37 mouse cellular contexts compared by ENCODE assay signal in the genomic region with DNA sequence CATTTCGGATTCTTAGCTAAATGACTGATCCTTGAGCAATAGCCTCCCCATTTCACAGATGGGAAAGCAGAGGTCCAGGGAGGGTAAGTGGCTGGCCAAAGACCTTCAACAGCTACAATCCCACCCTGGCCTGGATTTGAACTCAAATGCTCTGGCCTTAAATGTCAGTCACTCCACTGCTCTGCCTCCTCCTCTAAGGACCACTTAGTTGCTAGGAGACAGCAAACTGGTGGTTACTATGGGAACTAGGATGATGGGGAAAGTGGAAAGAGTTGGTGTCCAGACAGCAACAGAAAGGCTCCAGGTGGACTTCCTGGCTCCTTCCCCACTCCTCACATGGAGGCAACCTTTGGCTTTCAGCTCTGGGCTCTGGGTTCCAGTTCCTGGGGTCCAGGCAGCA. TPM values are rescaled to one million over a fixed set of nuclear protein-coding genes. Genes with fewer than 3 reads are reported as not detected.
DNase-seq lines count a peak whose midpoint lies in the region; ATAC-seq lines count a peak whose summit lies in the region.
"Had no signal": no experiment of that assay in that cellular context is flagged by ENCODE, and none has a peak within 500 bp of the region (broad histone marks: within the 10 kb centered on the region; RNA-seq: fewer than 3 reads in every experiment).

No protein-coding gene starts in this region.

- peak overlapping the region; percentile 63; the same call in 1 of the 2 replicates for H3K27ac ChIP-seq in hindbrain, embryonic 11.5 days (ENCODE audit: low read depth, low read length)
- H3K27ac ChIP-seq in hindbrain, embryonic 16.5 days (ENCODE audit: low read depth, low read length) = no peak overlapping the region
- H3K27ac ChIP-seq in neural tube, embryonic 13.5 days (replicated peaks) = 0 out of 2 replicates have a peak overlapping the region, but pooled peaks have one; percentile 84
- H3K27ac ChIP-seq in neural tube, embryonic 15.5 days (replicated peaks) = no peak overlapping the region
- no peak overlapping the region for H3K27ac ChIP-seq in midbrain, embryonic 16.5 days (ENCODE audit: low read length)
- H3K27ac ChIP-seq: embryonic facial prominence, embryonic 13.5 days; heart, adult 2 months; hindbrain, embryonic 15.5 days; intestine, embryonic 15.5 days; kidney, postnatal 0 days; liver, embryonic 12.5 days had no signal

- no peaks in the 10 kb centered on the region for H3K36me3 ChIP-seq in hindbrain, embryonic 11.5 days (ENCODE audit: control insufficient read depth, insufficient read depth, low read length)
- no peaks in the 10 kb centered on the region for H3K36me3 ChIP-seq in hindbrain, embryonic 16.5 days (ENCODE audit: control insufficient read depth, insufficient read depth, low read length)
- H3K36me3 ChIP-seq in neural tube, embryonic 13.5 days = no peaks in the 10 kb centered on the region
- H3K36me3 ChIP-seq in neural tube, embryonic 15.5 days = no peaks in the 10 kb centered on the region
- no peaks in the 10 kb centered on the region for H3K36me3 ChIP-seq in midbrain, embryonic 16.5 days (ENCODE audit: control insufficient read depth, insufficient read depth, low read length)
- H3K36me3 ChIP-seq: embryonic facial prominence, embryonic 13.5 days; heart, embryonic 12.5 days; hindbrain, embryonic 15.5 days; intestine, embryonic 15.5 days; liver, embryonic 12.5 days had no signal

- peaks cover 5% of the 10 kb centered on the region; the same call in 1 of the 2 replicates for H3K4me1 ChIP-seq in hindbrain, embryonic 11.5 days (replicated peaks; ENCODE audit: control insufficient read depth, insufficient read depth, low read length)
- peaks cover 20% of the 10 kb centered on the region for H3K4me1 ChIP-seq in hindbrain, embryonic 16.5 days (ENCODE audit: control insufficient read depth, insufficient read depth, low read depth, low read length)
- peaks cover 73% of the 10 kb centered on the region for H3K4me1 ChIP-seq in neural tube, embryonic 13.5 days (replicated peaks)
- H3K4me1 ChIP-seq in neural tube, embryonic 15.5 days = peaks cover 53% of the 10 kb centered on the region
- peaks cover 30% of the 10 kb centered on the region for H3K4me1 ChIP-seq in midbrain, embryonic 16.5 days (ENCODE audit: control insufficient read depth, insufficient read depth, low read length)

- H3K9me3 ChIP-seq in hindbrain, embryonic 11.5 days (ENCODE audit: control insufficient read depth, low read length) = no peaks in the 10 kb centered on the region
- no peaks in the 10 kb centered on the region for H3K9me3 ChIP-seq in hindbrain, embryonic 16.5 days (ENCODE audit: control insufficient read depth, low read length)
- H3K9me3 ChIP-seq in neural tube, embryonic 13.5 days = no peaks in the 10 kb centered on the region
- H3K9me3 ChIP-seq in neural tube, embryonic 15.5 days (replicated peaks) = no peaks in the 10 kb centered on the region
- no peaks in the 10 kb centered on the region for H3K9me3 ChIP-seq in midbrain, embryonic 16.5 days (replicated peaks; ENCODE audit: control insufficient read depth, low read length, poor library complexity, severe bottlenecking)
- H3K9me3 ChIP-seq: embryonic facial prominence, embryonic 13.5 days; heart, embryonic 12.5 days; hindbrain, embryonic 15.5 days; intestine, embryonic 15.5 days; liver, embryonic 12.5 days had no signal

- 92% methylated on average over 1 of the region's 1 CpGs for WGBS in hindbrain, embryonic 11.5 days
- 96% methylated on average over 1 of the region's 1 CpGs for WGBS in hindbrain, embryonic 16.5 days
- 87% methylated on average over 1 of the region's 1 CpGs for WGBS in neural tube, embryonic 13.5 days
- WGBS in neural tube, embryonic 15.5 days = 86% methylated on average over 1 of the region's 1 CpGs
- WGBS in midbrain, embryonic 16.5 days = 76% methylated on average over 1 of the region's 1 CpGs

- no peak for DNase-seq in hindbrain, embryonic 11.5 days (ENCODE audit: low spot score)
- no peak for DNase-seq in heart, postnatal 25 days (ENCODE audit: low spot score)
- DNase-seq in cerebellum, adult 18-20 months = no peak
- DNase-seq: adrenal gland, postnatal 25 days; cerebellum, adult 9-10 months; cerebellum, postnatal 36 days; gastrocnemius, postnatal 36 days; heart, adult 2 months; kidney, adult 2 months; kidney, postnatal 4 days; layer of hippocampus, postnatal 36 days; left cerebral cortex, postnatal 4 days; liver, postnatal 0 days; lung, postnatal 36 days; right cerebral cortex, adult 18-20 months; spleen, adult 18-20 months; thymus, postnatal 14 days had no signal

- H3K4me3 ChIP-seq in hindbrain, embryonic 11.5 days (ENCODE audit: low read depth, low read length) = no peak overlapping the region
- H3K4me3 ChIP-seq in hindbrain, embryonic 16.5 days (ENCODE audit: low read length) = no peak overlapping the region
- no peak overlapping the region for H3K4me3 ChIP-seq in neural tube, embryonic 13.5 days
- no peak overlapping the region for H3K4me3 ChIP-seq in neural tube, embryonic 15.5 days (replicated peaks)
- no peak overlapping the region for H3K4me3 ChIP-seq in midbrain, embryonic 16.5 days (ENCODE audit: low read depth, low read length)
- H3K4me3 ChIP-seq: embryonic facial prominence, embryonic 13.5 days; heart, adult 2 months; heart, embryonic 12.5 days; hindbrain, embryonic 15.5 days; intestine, embryonic 15.5 days; liver, embryonic 12.5 days had no signal

- H3K27me3 ChIP-seq in hindbrain, embryonic 11.5 days (ENCODE audit: control insufficient read depth, insufficient read depth, low read length) = no peaks in the 10 kb centered on the region; the same call in 1 of the 2 replicates
- H3K27me3 ChIP-seq in hindbrain, embryonic 16.5 days (replicated peaks; ENCODE audit: control insufficient read depth, insufficient read depth, low read length) = no peaks in the 10 kb centered on the region
- peaks cover 37% of the 10 kb centered on the region for H3K27me3 ChIP-seq in neural tube, embryonic 13.5 days
- H3K27me3 ChIP-seq in neural tube, embryonic 15.5 days (replicated peaks) = peaks cover 13% of the 10 kb centered on the region
- peaks cover 3% of the 10 kb centered on the region for H3K27me3 ChIP-seq in midbrain, embryonic 16.5 days (ENCODE audit: control insufficient read depth, insufficient read depth, low read depth, low read length)

- H3K4me2 ChIP-seq in hindbrain, embryonic 11.5 days (replicated peaks; ENCODE audit: low read depth, low read length) = no peak overlapping the region
- H3K4me2 ChIP-seq in hindbrain, embryonic 16.5 days (ENCODE audit: low read length) = no peak overlapping the region
- H3K4me2 ChIP-seq in neural tube, embryonic 13.5 days = no peak overlapping the region
- H3K4me2 ChIP-seq in neural tube, embryonic 15.5 days = no peak overlapping the region
- no peak overlapping the region for H3K4me2 ChIP-seq in midbrain, embryonic 16.5 days (ENCODE audit: low read length)
- H3K4me2 ChIP-seq: intestine, embryonic 15.5 days; liver, embryonic 12.5 days had no signal

- intact Hi-C loops in heart, postnatal 25 days (cut with DNase I) = no loop called here

- no peak overlapping the region for H3K9ac ChIP-seq in hindbrain, embryonic 11.5 days (ENCODE audit: low read depth, low read length)
- no peak overlapping the region for H3K9ac ChIP-seq in hindbrain, embryonic 16.5 days (ENCODE audit: low read depth, low read length)
- no peak overlapping the region for H3K9ac ChIP-seq in neural tube, embryonic 13.5 days
- H3K9ac ChIP-seq in neural tube, embryonic 15.5 days (replicated peaks) = no peak overlapping the region
- H3K9ac ChIP-seq in midbrain, embryonic 16.5 days (ENCODE audit: low read depth, low read length) = no peak overlapping the region
- H3K9ac ChIP-seq: embryonic facial prominence, embryonic 13.5 days; heart, embryonic 12.5 days; hindbrain, embryonic 15.5 days; intestine, embryonic 15.5 days; liver, embryonic 12.5 days; liver, postnatal 0 days had no signal

- ATAC-seq in hindbrain, embryonic 11.5 days (ENCODE audit: low FRiP score) = no peak
- no peak for ATAC-seq in hindbrain, embryonic 16.5 days
- no peak for ATAC-seq in neural tube, embryonic 13.5 days (ENCODE audit: low read depth)
- ATAC-seq in neural tube, embryonic 15.5 days (ENCODE audit: low FRiP score) = no peak
- peak; percentile 21; the same call in 1 of the 2 replicates for ATAC-seq in midbrain, embryonic 16.5 days
- ATAC-seq: CD4-positive, CD25-positive, alpha-beta regulatory T cell, adult 4 months; intestine, embryonic 15.5 days; liver, embryonic 12.5 days; liver, postnatal 0 days had no signal

RNA-seq across cellular contexts. Expression of gene Prss56, which starts 11.8 kb away (rescaled TPM):
- polyA plus RNA-seq in hindbrain, embryonic 11.5 days (2014; fragmentation: Nextera tagmentation; extraction: Ambion mirVana) = 1.9 and 3.3 TPM in 2 replicates
- polyA plus RNA-seq in hindbrain, embryonic 16.5 days (2015; fragmentation: Nextera tagmentation; extraction: Ambion mirVana) = 2.1 and 2.6 TPM in 2 replicates
- 6.6 and 7.1 TPM in 2 replicates for polyA plus RNA-seq in neural tube, embryonic 13.5 days (2015; fragmentation: Nextera tagmentation; extraction: Ambion mirVana)
- polyA plus RNA-seq in neural tube, embryonic 15.5 days (2015; fragmentation: Nextera tagmentation; extraction: Ambion mirVana) = 4.0 and 5.3 TPM in 2 replicates
- 0.34 TPM in 1 of 2 replicates, not detected in the other for polyA plus RNA-seq in midbrain, embryonic 16.5 days (2015; fragmentation: Nextera tagmentation; extraction: Ambion mirVana)
- total RNA-seq in heart, postnatal 25 days (2021) = not detected
- total RNA-seq: adrenal gland, adult 18-20 months; adrenal gland, postnatal 25 days; gastrocnemius, postnatal 36 days; heart, adult 2 months; megakaryocyte, adult 5-6 weeks had no signal
- polyA plus RNA-seq: CD4-positive, CD25-positive, alpha-beta regulatory T cell, adult 4 months; embryonic facial prominence, embryonic 13.5 days; forebrain, embryonic 11.5 days; heart, adult 2 months; heart, embryonic 12.5 days; heart, postnatal 0 days; intestine, embryonic 15.5 days; kidney, adult 2 months; liver, embryonic 12.5 days; liver, postnatal 0 days; lung, embryonic 16.5 days; stomach, embryonic 16.5 days; urinary bladder, adult 2 months had no signal

RNA-seq across cellular contexts. Expression of gene Ecel1, which starts 15.0 kb away (rescaled TPM):
- polyA plus RNA-seq in hindbrain, embryonic 11.5 days (2014; fragmentation: Nextera tagmentation; extraction: Ambion mirVana) = 10.0 and 14.7 TPM in 2 replicates
- polyA plus RNA-seq in hindbrain, embryonic 16.5 days (2015; fragmentation: Nextera tagmentation; extraction: Ambion mirVana) = 34.9 and 40.2 TPM in 2 replicates
- polyA plus RNA-seq in neural tube, embryonic 13.5 days (2015; fragmentation: Nextera tagmentation; extraction: Ambion mirVana) = 62.4 and 73.8 TPM in 2 replicates
- polyA plus RNA-seq in neural tube, embryonic 15.5 days (2015; fragmentation: Nextera tagmentation; extraction: Ambion mirVana) = 71.9 and 84.7 TPM in 2 replicates
- polyA plus RNA-seq in midbrain, embryonic 16.5 days (2015; fragmentation: Nextera tagmentation; extraction: Ambion mirVana) = 14.4 and 25.7 TPM in 2 replicates
- not detected for total RNA-seq in heart, postnatal 25 days (2021)
- total RNA-seq: gastrocnemius, postnatal 36 days; heart, adult 2 months; megakaryocyte, adult 5-6 weeks had no signal

RNA-seq across cellular contexts. Expression of gene Chrnd, which starts 19.1 kb away (rescaled TPM):
- polyA plus RNA-seq in hindbrain, embryonic 11.5 days (2014; fragmentation: Nextera tagmentation; extraction: Ambion mirVana) = 0.47 TPM in 1 of 2 replicates, not detected in the other
- 0.62 TPM in 1 of 2 replicates, not detected in the other for polyA plus RNA-seq in hindbrain, embryonic 16.5 days (2015; fragmentation: Nextera tagmentation; extraction: Ambion mirVana)
- 0.31 and 0.62 TPM in 2 replicates for polyA plus RNA-seq in neural tube, embryonic 13.5 days (2015; fragmentation: Nextera tagmentation; extraction: Ambion mirVana)
- polyA plus RNA-seq in neural tube, embryonic 15.5 days (2015; fragmentation: Nextera tagmentation; extraction: Ambion mirVana) = 0.33 and 0.37 TPM in 2 replicates
- polyA plus RNA-seq in midbrain, embryonic 16.5 days (2015; fragmentation: Nextera tagmentation; extraction: Ambion mirVana) = not detected in 2 replicates
- not detected for total RNA-seq in heart, postnatal 25 days (2021)
- total RNA-seq: adrenal gland, adult 18-20 months; adrenal gland, postnatal 25 days; heart, adult 2 months; layer of hippocampus, adult 8-10 months; layer of hippocampus, postnatal 36 days; left cerebral cortex, postnatal 4 days; megakaryocyte, adult 5-6 weeks had no signal
- polyA plus RNA-seq: CD4-positive, CD25-positive, alpha-beta regulatory T cell, adult 4 months; heart, adult 2 months; heart, embryonic 12.5 days; heart, postnatal 0 days; hindbrain, embryonic 15.5 days; intestine, embryonic 15.5 days; kidney, adult 2 months; liver, embryonic 12.5 days; liver, postnatal 0 days; neural tube, embryonic 14.5 days; urinary bladder, adult 2 months had no signal

RNA-seq across cellular contexts. Expression of gene Chrng, which starts 33.1 kb away (rescaled TPM):
- 0.73 and 1.0 TPM in 2 replicates for polyA plus RNA-seq in hindbrain, embryonic 11.5 days (2014; fragmentation: Nextera tagmentation; extraction: Ambion mirVana)
- polyA plus RNA-seq in hindbrain, embryonic 16.5 days (2015; fragmentation: Nextera tagmentation; extraction: Ambion mirVana) = 0.96 TPM in 1 of 2 replicates, not detected in the other
- polyA plus RNA-seq in neural tube, embryonic 13.5 days (2015; fragmentation: Nextera tagmentation; extraction: Ambion mirVana) = 0.57 and 1.7 TPM in 2 replicates
- polyA plus RNA-seq in neural tube, embryonic 15.5 days (2015; fragmentation: Nextera tagmentation; extraction: Ambion mirVana) = 1.2 and 1.5 TPM in 2 replicates
- polyA plus RNA-seq in midbrain, embryonic 16.5 days (2015; fragmentation: Nextera tagmentation; extraction: Ambion mirVana) = not detected in 2 replicates
- total RNA-seq in heart, postnatal 25 days (2021) = not detected
- total RNA-seq: adrenal gland, adult 18-20 months; adrenal gland, postnatal 25 days; heart, adult 2 months; layer of hippocampus, adult 8-10 months; layer of hippocampus, postnatal 36 days; left cerebral cortex, postnatal 4 days; megakaryocyte, adult 5-6 weeks had no signal
- polyA plus RNA-seq: forebrain, embryonic 11.5 days; heart, adult 2 months; kidney, adult 2 months; kidney, postnatal 0 days; liver, postnatal 0 days; neural tube, embryonic 14.5 days; urinary bladder, adult 2 months had no signal

RNA-seq across cellular contexts. Expression of gene Eif4e2, which starts 42.4 kb away (rescaled TPM):
- polyA plus RNA-seq in hindbrain, embryonic 11.5 days (2014; fragmentation: Nextera tagmentation; extraction: Ambion mirVana) = 132 and 134 TPM in 2 replicates
- polyA plus RNA-seq in hindbrain, embryonic 16.5 days (2015; fragmentation: Nextera tagmentation; extraction: Ambion mirVana) = 79.3 and 88.1 TPM in 2 replicates
- 108 and 115 TPM in 2 replicates for polyA plus RNA-seq in neural tube, embryonic 13.5 days (2015; fragmentation: Nextera tagmentation; extraction: Ambion mirVana)
- 93.4 and 101 TPM in 2 replicates for polyA plus RNA-seq in neural tube, embryonic 15.5 days (2015; fragmentation: Nextera tagmentation; extraction: Ambion mirVana)
- polyA plus RNA-seq in midbrain, embryonic 16.5 days (2015; fragmentation: Nextera tagmentation; extraction: Ambion mirVana) = 86.6 and 92.5 TPM in 2 replicates
- total RNA-seq in heart, postnatal 25 days (2021) = 10 to 100 TPM; 47.5 to 52.2 TPM

Comparison
In these comparisons a context has a peak if more than half of its experiments do, and no peak if none do; other contexts are left out.
1. H3K27ac ChIP-seq: peak in hindbrain, embryonic 11.5 days (single experiment) and neural tube, embryonic 13.5 days (single experiment); none in hindbrain, embryonic 16.5 days (single experiment), neural tube, embryonic 15.5 days (single experiment) and midbrain, embryonic 16.5 days (single experiment).